Mouse (Mus musculus) C2C12 (cell line): ENCODE data around the gene Serpinf2.

Experiments used
- CTCF ChIP-seq: IDR thresholded peaks from one replicate; pipeline ENCODE4 v1.5.1; 2011; ENCODE audit not compliant: control insufficient read depth, insufficient read depth, insufficient read length
- MAX ChIP-seq: IDR thresholded peaks from one replicate; pipeline ENCODE4 v1.6.1; 2011; ENCODE audit warnings: mild to moderate bottlenecking, control low read depth

DNA sequence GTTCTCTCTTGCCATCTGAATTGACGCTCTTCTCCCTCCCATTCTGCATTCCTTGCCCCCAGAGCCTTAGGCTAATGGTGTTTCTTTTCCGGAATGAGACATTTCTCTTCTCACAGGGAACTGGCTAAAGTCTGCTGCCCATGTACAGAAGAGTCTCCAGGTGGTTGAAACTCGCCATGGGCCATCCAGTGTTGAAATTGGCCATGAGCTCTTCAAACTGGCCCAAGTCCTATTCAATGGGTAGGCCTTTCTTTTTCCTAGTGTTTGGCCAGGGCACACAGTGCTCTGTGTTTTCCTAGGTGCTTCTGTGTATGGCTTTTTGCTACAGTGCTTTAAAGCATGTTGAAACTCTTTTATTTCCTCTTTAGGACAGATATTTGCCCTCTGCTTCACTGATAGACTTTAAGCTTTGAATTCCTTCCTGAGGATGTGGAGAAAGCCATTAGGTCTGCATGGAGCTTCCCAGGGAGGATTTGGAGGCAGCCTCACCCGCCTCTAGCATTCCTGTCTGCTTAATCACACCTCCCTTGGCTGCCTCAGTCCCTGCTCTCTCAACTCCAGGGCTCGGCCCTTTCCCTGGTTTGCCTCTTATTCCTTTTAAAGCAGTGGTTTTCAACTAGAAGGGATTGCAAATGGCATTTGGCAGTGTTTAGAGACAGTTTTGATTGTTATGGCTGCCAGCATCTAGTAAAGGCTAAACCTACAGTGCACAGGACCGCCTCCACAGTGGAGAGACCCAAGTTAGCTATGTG lies 35.9 kb downstream of the Serpinf2 start:
- TF ChIP-seq CTCF (no peak), MAX (peak; percentile 25)
